Mouse (Mus musculus): ENCODE data around the gene Desi2. TPM values are rescaled to one million over a fixed set of nuclear protein-coding genes. Genes with fewer than 3 reads are reported as not detected.
"Not testable (repeated sequence)": the region's sequence is repeated elsewhere in the genome, so short reads cannot be mapped to it uniquely, and the experiment has no call there.

Desi2 gene
- polyA plus RNA-seq, 1 experiment, result 2.3 TPM

GRCm38 (mm10) chr1:178291716-178292115 lies 104.5 kb downstream of the Desi2 start:
- peaks cover 8% of the 10 kb centered on the region; the same call in 1 of the 2 replicates for H3K9me3 ChIP-seq
- TF ChIP-seq GATA1 (IDR thresholded peaks at IDR 0.05; ENCODE audit: borderline replicate concordance, low read length), result no peak
- no peak for TF ChIP-seq FLI1 (IDR thresholded peaks at IDR 0.05; ENCODE audit: low read length)
- H3K4me3 ChIP-seq (replicated peaks), result no peak overlapping the region
- no peaks in the 10 kb centered on the region for H3K36me3 ChIP-seq (replicated peaks; ENCODE audit: low read length)
- no peaks in the 10 kb centered on the region for H3K27me3 ChIP-seq (replicated peaks)
- H3K4me1 ChIP-seq, result no peaks in the 10 kb centered on the region

GRCm38 (mm10) chr1:178294051-178294450 lies 106.8 kb downstream of the Desi2 start:
- 0 out of 2 replicates have a peak, but pooled peaks cover 12% of the 10 kb centered on the region for H3K9me3 ChIP-seq
- H3K36me3 ChIP-seq (replicated peaks; ENCODE audit: low read length), result no peaks in the 10 kb centered on the region
- H3K4me3 ChIP-seq (replicated peaks), result no peak overlapping the region
- TF ChIP-seq FLI1 (IDR thresholded peaks at IDR 0.05; ENCODE audit: low read length) (no peak), GATA1 (IDR thresholded peaks at IDR 0.05; ENCODE audit: borderline replicate concordance, low read length) (no peak)
- H3K4me1 ChIP-seq, result no peaks in the 10 kb centered on the region; the same call in 1 of the 2 replicates
- H3K27me3 ChIP-seq (replicated peaks), result no peaks in the 10 kb centered on the region

DNA sequence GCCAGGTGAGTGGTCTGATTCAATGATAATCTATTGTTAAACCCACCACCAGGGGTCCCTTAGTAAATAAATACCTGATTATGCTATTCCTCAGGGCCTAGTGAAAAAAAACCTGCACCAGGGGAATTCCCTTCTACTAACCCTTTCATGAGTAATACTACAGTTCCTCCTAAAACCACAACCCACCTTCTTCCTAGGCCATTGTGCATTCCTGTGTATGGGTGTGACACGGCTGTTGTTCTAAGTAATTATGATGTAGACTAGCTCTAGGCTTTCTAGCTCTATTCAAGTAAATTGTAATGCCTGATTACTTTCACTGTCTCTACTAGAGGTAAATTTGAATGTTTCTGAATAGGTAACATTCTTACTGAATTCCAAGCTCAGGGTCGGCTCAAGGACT lies 114.0 kb downstream of the Desi2 start:
- H3K9me3 ChIP-seq, result peaks cover 28% of the 10 kb centered on the region
- not testable (repeated sequence) for H3K4me1 ChIP-seq; H3K27me3 ChIP-seq (replicated peaks); H3K36me3 ChIP-seq (replicated peaks; ENCODE audit: low read length); H3K4me3 ChIP-seq (replicated peaks)

DNA sequence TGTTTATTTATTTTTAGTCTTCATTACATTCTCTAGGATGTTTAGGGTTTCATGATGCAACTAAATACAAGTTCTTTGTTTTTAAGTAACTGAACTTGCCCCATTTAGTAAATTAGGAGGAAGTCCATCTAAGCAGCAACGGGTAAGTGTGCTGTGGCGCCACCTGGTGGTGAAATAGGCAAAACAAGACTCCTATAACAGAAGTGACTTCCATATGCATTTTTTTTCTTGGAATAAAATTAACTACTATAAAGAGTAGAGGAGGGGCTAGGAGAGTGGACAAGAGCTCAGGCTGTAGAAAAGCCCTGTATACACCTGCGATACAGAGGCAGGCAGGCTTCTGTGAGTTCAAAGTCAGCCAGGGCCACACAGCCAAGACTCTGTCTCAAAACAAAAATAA lies 116.2 kb downstream of the Desi2 start:
- peaks cover 18% of the 10 kb centered on the region for H3K9me3 ChIP-seq
- peaks cover 3% of the 10 kb centered on the region for H3K36me3 ChIP-seq (replicated peaks; ENCODE audit: low read length)
- H3K4me3 ChIP-seq (replicated peaks), result no peak overlapping the region
- H3K27me3 ChIP-seq (replicated peaks), result no peaks in the 10 kb centered on the region
- H3K4me1 ChIP-seq, result no peaks in the 10 kb centered on the region
- TF ChIP-seq GATA1 (IDR thresholded peaks at IDR 0.05; ENCODE audit: borderline replicate concordance, low read length) (no peak), FLI1 (IDR thresholded peaks at IDR 0.05; ENCODE audit: low read length) (no peak)

Other genes starting within 250 kb of the Desi2 start
- not detected in 2 replicates for gene Catspere2, start 204.0 kb upstream of the Desi2 start, polyA plus RNA-seq (2012; ENCODE audit: insufficient read depth, low replicate concordance)
- 17.2 TPM in 1 of 2 replicates, not detected in the other for gene Cox20, start 131.7 kb downstream of the Desi2 start, polyA plus RNA-seq (2012; ENCODE audit: insufficient read depth, low replicate concordance)
- 67.1 and 198 TPM in 2 replicates for gene Hnrnpu, start 150.4 kb downstream of the Desi2 start, polyA plus RNA-seq (2012; ENCODE audit: insufficient read depth, low replicate concordance)
- 0.38 TPM in 1 of 2 replicates, not detected in the other for gene Efcab2, start 218.7 kb downstream of the Desi2 start, polyA plus RNA-seq (2012; ENCODE audit: insufficient read depth, low replicate concordance)